ENCODE assay signal across 8 mouse cellular contexts in genomic region chr9:61375002-61375401, GRCm38 (mm10). TPM values are rescaled to one million over a fixed set of nuclear protein-coding genes. Genes with fewer than 3 reads are reported as not detected.
DNase-seq lines count a peak whose midpoint lies in the region; ATAC-seq and TF ChIP-seq lines count a peak whose summit lies in the region.

No protein-coding gene starts in this region.

- peaks cover 41% of the 10 kb centered on the region for H3K36me3 ChIP-seq in limb, embryonic 14.5 days (ENCODE audit: control insufficient read depth, insufficient read depth, low read length)
- H3K36me3 ChIP-seq in stomach, embryonic 16.5 days (ENCODE audit: control insufficient read depth, insufficient read depth, low read length): 0 out of 2 replicates have a peak, but pooled peaks cover 3% of the 10 kb centered on the region

- no peaks in the 10 kb centered on the region for H3K27me3 ChIP-seq in limb, embryonic 14.5 days (ENCODE audit: control insufficient read depth, insufficient read depth, low read length)
- H3K27me3 ChIP-seq in stomach, embryonic 16.5 days (ENCODE audit: control insufficient read depth, insufficient read depth, low read length): no peaks in the 10 kb centered on the region

- no peaks in the 10 kb centered on the region for H3K9me3 ChIP-seq in limb, embryonic 14.5 days (ENCODE audit: control insufficient read depth, low read length)
- no peaks in the 10 kb centered on the region for H3K9me3 ChIP-seq in stomach, embryonic 16.5 days (replicated peaks; ENCODE audit: control insufficient read depth, low read length)

- H3K4me3 ChIP-seq in limb, embryonic 14.5 days (replicated peaks; ENCODE audit: low read length): peak overlapping the region; percentile 98
- peak overlapping the region; percentile 91 for H3K4me3 ChIP-seq in stomach, embryonic 16.5 days (replicated peaks; ENCODE audit: low read length)

- peak overlapping the region; percentile 99 for H3K9ac ChIP-seq in limb, embryonic 14.5 days (ENCODE audit: low read depth, low read length, severe bottlenecking)
- peak overlapping the region; percentile 97 for H3K9ac ChIP-seq in stomach, embryonic 16.5 days (ENCODE audit: low read length)

- no peak overlapping the region for H3K27ac ChIP-seq in limb, embryonic 14.5 days (replicated peaks; ENCODE audit: low read depth, low read length)
- H3K27ac ChIP-seq in stomach, embryonic 16.5 days (ENCODE audit: low read length): peak overlapping the region; percentile 97; the same call in 1 of the 2 replicates

- peak overlapping the region; percentile 98 for H3K4me2 ChIP-seq in limb, embryonic 14.5 days (replicated peaks; ENCODE audit: low read depth, low read length, severe bottlenecking)
- H3K4me2 ChIP-seq in stomach, embryonic 16.5 days (ENCODE audit: low read depth, low read length): peak overlapping the region; percentile 89

- H3K4me1 ChIP-seq in limb, embryonic 14.5 days (ENCODE audit: control insufficient read depth, insufficient read depth, low read length): peaks cover 54% of the 10 kb centered on the region
- H3K4me1 ChIP-seq in stomach, embryonic 16.5 days (ENCODE audit: control insufficient read depth, insufficient read depth, low read length): peaks cover 58% of the 10 kb centered on the region

- DNase-seq in adrenal gland, postnatal 14 days: peak; percentile 33
- no peak for DNase-seq in adrenal gland, adult 18-20 months (ENCODE audit: low spot score in 2 of 2)
- DNase-seq in retina, embryonic 14.5 days (ENCODE audit: low spot score): peak; percentile 8
- no peak for DNase-seq in retina, postnatal 1 day
- no peak for DNase-seq in limb, embryonic 14.5 days (ENCODE audit: low spot score)
- DNase-seq in ovary, postnatal 14 days (ENCODE audit: low spot score): no peak

- ATAC-seq in limb, embryonic 14.5 days (ENCODE audit: low FRiP score, low read depth): no peak
- ATAC-seq in stomach, embryonic 16.5 days (ENCODE audit: insufficient read depth, low FRiP score): no peak
- ATAC-seq in inflammation-experienced regulatory T-cells, adult 6 months: no peak

- WGBS in limb, embryonic 14.5 days: 7% methylated on average over 5 of the region's 5 CpGs
- 34% methylated on average over 5 of the region's 5 CpGs for WGBS in stomach, embryonic 16.5 days

- no peak for TF ChIP-seq POLR2A in limb, embryonic 14.5 days (IDR thresholded peaks at IDR 0.05; ENCODE audit: borderline replicate concordance, extremely low read depth, insufficient read depth, insufficient read length)

RNA-seq across cellular contexts. Expression of gene Tle3, which starts 2.8 kb away (rescaled TPM):
- 98.9 and 107 TPM in 2 replicates for total RNA-seq in adrenal gland, postnatal 14 days (2021)
- total RNA-seq in adrenal gland, adult 18-20 months (2021): 100 to 1,000 TPM; 104 to 148 TPM
- polyA plus RNA-seq in limb, embryonic 14.5 days (2012; rRNA removed): 113 and 156 TPM in 2 replicates
- polyA plus RNA-seq in limb, embryonic 14.5 days (2014; fragmentation: Nextera tagmentation; extraction: Ambion mirVana): 45.1 and 47.3 TPM in 2 replicates
- 20.2 and 21.4 TPM in 2 replicates for polyA plus RNA-seq in stomach, embryonic 16.5 days (2015; fragmentation: Nextera tagmentation; extraction: Ambion mirVana)
- 10 to 100 TPM; 24.8 to 36.7 (median 29.8) TPM for polyA plus RNA-seq in inflammation-experienced regulatory T-cells, adult 6 months (2017; shearing (Covaris generic))

Comparison
In these comparisons a context has a peak if more than half of its experiments do, and no peak if none do; other contexts are left out.
1. DNase-seq: peak in adrenal gland, postnatal 14 days (single experiment) and retina, embryonic 14.5 days (single experiment); none in adrenal gland, adult 18-20 months (0 of 2), retina, postnatal 1 day (single experiment), limb, embryonic 14.5 days (single experiment) and ovary, postnatal 14 days (single experiment).